9 mouse cellular contexts compared by ENCODE assay signal in genomic region chr5:123296224-123296806, GRCm38 (mm10). TPM values are rescaled to one million over a fixed set of nuclear protein-coding genes. Genes with fewer than 3 reads are reported as not detected.
DNase-seq lines count a peak whose midpoint lies in the region; ATAC-seq and TF ChIP-seq lines count a peak whose summit lies in the region.
"Had no signal": no experiment of that assay in that cellular context is flagged by ENCODE, and none has a peak within 500 bp of the region (broad histone marks: within the 10 kb centered on the region; RNA-seq: fewer than 3 reads in every experiment).

No protein-coding gene starts in this region.

- TF ChIP-seq POLR2A in spleen, adult 2 months (IDR thresholded peaks at IDR 0.05; ENCODE audit: low read depth, low read length), result no peak

- no peaks in the 10 kb centered on the region for H3K27me3 ChIP-seq in spleen, adult 2 months (ENCODE audit: control insufficient read depth, insufficient read depth, low read length)
- no peaks in the 10 kb centered on the region for H3K27me3 ChIP-seq in lung, postnatal 0 days (replicated peaks; ENCODE audit: insufficient read depth, low read length)

- TF ChIP-seq CTCF in gastrocnemius, adult 2 months (IDR thresholded peaks at IDR 0.05), result peak; percentile 26; the same call in 1 of the 2 replicates
- TF ChIP-seq CTCF in spleen, adult 2 months (IDR thresholded peaks at IDR 0.05; ENCODE audit: extremely low read depth, insufficient read depth, insufficient read length, insufficient replicate concordance), result peak; percentile 36; the same call in 1 of the 2 replicates
- TF ChIP-seq CTCF in lung, postnatal 0 days (IDR thresholded peaks at IDR 0.05), result peak; percentile 54

- no peaks in the 10 kb centered on the region for H3K36me3 ChIP-seq in spleen, adult 2 months (ENCODE audit: control insufficient read depth, insufficient read depth, low read length)
- no peaks in the 10 kb centered on the region for H3K36me3 ChIP-seq in lung, postnatal 0 days (ENCODE audit: insufficient read depth, low read length)

- no peak for TF ChIP-seq EP300 in lung, postnatal 0 days (IDR thresholded peaks at IDR 0.05)

- no peak for ATAC-seq in lung, postnatal 0 days

- no peaks in the 10 kb centered on the region for H3K9me3 ChIP-seq in lung, postnatal 0 days (ENCODE audit: low read length)

- no peak for DNase-seq in gastrocnemius, adult 2 months
- DNase-seq in gastrocnemius, postnatal 4 days (ENCODE audit: low spot score in 2 of 2), result no peak
- DNase-seq in spleen, adult 2 months (ENCODE audit: low read depth in 1 of 2, low spot score in 2 of 2), result peak in 1 of 2 experiments; percentile 35
- no peak for DNase-seq in spleen, adult 12 weeks (ENCODE audit: low spot score)
- DNase-seq in lung, postnatal 0 days (ENCODE audit: low spot score), result no peak
- DNase-seq in adipocyte (ENCODE audit: low spot score), result no peak
- no peak for DNase-seq in urinary bladder, postnatal 14 days (ENCODE audit: low spot score)
- DNase-seq in right cerebral cortex, adult 18-20 months, result no peak
- DNase-seq: gastrocnemius, postnatal 14 days had no signal

- no peak overlapping the region for H3K4me2 ChIP-seq in lung, postnatal 0 days (replicated peaks; ENCODE audit: low read depth, low read length)

- WGBS in spleen, adult 2 months, result 74% methylated on average over 12 of the region's 12 CpGs
- WGBS in lung, postnatal 0 days, result 64% methylated on average over 12 of the region's 12 CpGs

- H3K4me3 ChIP-seq in gastrocnemius, adult 2 months, result no peak overlapping the region
- no peak overlapping the region for H3K4me3 ChIP-seq in spleen, adult 2 months (ENCODE audit: extremely low read depth, insufficient read depth, insufficient read length)
- H3K4me3 ChIP-seq in lung, postnatal 0 days (ENCODE audit: low read depth, low read length), result no peak overlapping the region

- no peak overlapping the region for H3K27ac ChIP-seq in gastrocnemius, adult 2 months
- H3K27ac ChIP-seq in spleen, adult 2 months (ENCODE audit: insufficient read depth, low read length), result no peak overlapping the region
- H3K27ac ChIP-seq in lung, postnatal 0 days (ENCODE audit: low read length), result no peak overlapping the region

- no peak overlapping the region for H3K9ac ChIP-seq in lung, postnatal 0 days (replicated peaks; ENCODE audit: low read depth)

- intact Hi-C loops in gastrocnemius, adult 2 months (cut with DNase I), result no loop called here

- H3K4me1 ChIP-seq in spleen, adult 2 months (ENCODE audit: control insufficient read depth, insufficient read depth, insufficient read length), result no peaks in the 10 kb centered on the region
- H3K4me1 ChIP-seq in lung, postnatal 0 days (ENCODE audit: insufficient read depth, low read depth, low read length), result no peaks in the 10 kb centered on the region

RNA-seq across cellular contexts. Expression of gene Wdr66, which starts 44.4 kb away (rescaled TPM):
- 1 to 10 TPM in 1 of 2 experiments, under 1 TPM in 1; 0.56 to 1.5 TPM for total RNA-seq in gastrocnemius, adult 2 months (2021)
- 1 to 10 TPM; 2.4 to 4.2 TPM for total RNA-seq in gastrocnemius, postnatal 4 days (2021)
- 0.89 and 0.95 TPM in 2 replicates for polyA plus RNA-seq in spleen, adult 2 months (2012; rRNA removed)
- polyA plus RNA-seq in lung, postnatal 0 days (2015; fragmentation: Nextera tagmentation; extraction: Ambion mirVana), result 1.9 and 2.5 TPM in 2 replicates

RNA-seq across cellular contexts. Expression of gene Bcl7a, which starts 47.3 kb away (rescaled TPM):
- total RNA-seq in gastrocnemius, adult 2 months (2021), result 10 to 100 TPM in 1 of 2 experiments, 1 to 10 TPM in 1; 4.9 to 10.7 TPM
- 10 to 100 TPM; 33.6 to 37.5 TPM for total RNA-seq in gastrocnemius, postnatal 4 days (2021)
- 12.4 and 12.8 TPM in 2 replicates for polyA plus RNA-seq in spleen, adult 2 months (2012; rRNA removed)
- 7.7 and 7.9 TPM in 2 replicates for polyA plus RNA-seq in lung, postnatal 0 days (2015; fragmentation: Nextera tagmentation; extraction: Ambion mirVana)
